Comparison of ENCODE assay signal across 28 mouse cellular contexts in the genomic region with DNA sequence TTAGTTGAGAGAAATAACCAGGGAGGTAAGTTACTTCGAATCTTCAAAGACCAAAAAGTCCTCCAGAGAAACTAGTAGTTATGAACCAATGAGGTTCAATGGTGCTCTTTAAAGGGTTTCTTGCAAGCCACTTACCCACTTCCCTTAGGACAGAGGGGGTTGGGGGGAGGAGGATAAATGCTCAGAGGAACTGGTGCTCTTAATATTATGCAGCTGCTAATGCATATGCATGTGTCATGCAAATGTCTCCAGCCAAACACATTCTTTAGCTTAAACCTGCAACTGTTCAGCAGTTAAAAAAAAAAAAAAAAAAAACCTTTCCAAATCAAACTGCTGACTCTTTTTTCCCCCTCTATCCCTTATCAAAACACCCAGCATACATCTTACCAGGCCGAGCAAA. TPM values are rescaled to one million over a fixed set of nuclear protein-coding genes. Genes with fewer than 3 reads are reported as not detected.
DNase-seq lines count a peak whose midpoint lies in the region; ATAC-seq and TF ChIP-seq lines count a peak whose summit lies in the region.
"Had no signal": no experiment of that assay in that cellular context is flagged by ENCODE, and none has a peak within 500 bp of the region (broad histone marks: within the 10 kb centered on the region; RNA-seq: fewer than 3 reads in every experiment).

No protein-coding gene starts in this region.

- DNase-seq in forebrain, postnatal 0 days = no peak
- peak; percentile 5 for DNase-seq in hindbrain, embryonic 11.5 days (ENCODE audit: low spot score)
- DNase-seq in hindbrain, postnatal 0 days (ENCODE audit: low spot score) = no peak
- DNase-seq in midbrain, embryonic 14.5 days = peak; percentile 42
- DNase-seq: adrenal gland, adult 8-10 months; adrenal gland, postnatal 14 days; adrenal gland, postnatal 36 days; B cell, adult 2 months; cerebellum, adult 11 months; cerebellum, adult 18-20 months; cerebellum, adult 8-10 months; cerebellum, adult 9-11 months; cerebellum, postnatal 14 days; cerebellum, postnatal 36 days; embryo, embryonic 11 days had no signal

- ATAC-seq in forebrain, embryonic 13.5 days = peak; percentile 61; the same call in 1 of the 2 replicates
- no peak for ATAC-seq in forebrain, postnatal 0 days
- 0 out of 2 replicates have a peak, but pooled peaks have one; percentile 35 for ATAC-seq in forebrain, embryonic 15.5 days (replicated peaks)
- no peak for ATAC-seq in forebrain, embryonic 12.5 days (ENCODE audit: low FRiP score)
- ATAC-seq in hindbrain, embryonic 11.5 days (ENCODE audit: low FRiP score) = no peak
- no peak for ATAC-seq in hindbrain, postnatal 0 days
- ATAC-seq in midbrain, embryonic 14.5 days (ENCODE audit: low FRiP score, low TSS enrichment) = no peak
- ATAC-seq in midbrain, embryonic 13.5 days = no peak
- ATAC-seq: activated CD4-positive, CD25-positive, alpha-beta regulatory T cell, adult 4 months; CD4-positive, CD25-positive, alpha-beta regulatory T cell, adult 4 months; Patski had no signal

- H3K9ac ChIP-seq in forebrain, embryonic 13.5 days = no peak overlapping the region
- H3K9ac ChIP-seq in forebrain, postnatal 0 days = no peak overlapping the region
- H3K9ac ChIP-seq in forebrain, embryonic 15.5 days (replicated peaks) = no peak overlapping the region
- H3K9ac ChIP-seq in forebrain, embryonic 12.5 days = no peak overlapping the region
- H3K9ac ChIP-seq in hindbrain, embryonic 11.5 days (ENCODE audit: low read depth, low read length) = no peak overlapping the region
- H3K9ac ChIP-seq in hindbrain, postnatal 0 days (replicated peaks; ENCODE audit: low read length) = no peak overlapping the region
- H3K9ac ChIP-seq in midbrain, embryonic 14.5 days (replicated peaks; ENCODE audit: low read length) = no peak overlapping the region
- no peak overlapping the region for H3K9ac ChIP-seq in midbrain, embryonic 13.5 days (replicated peaks)
- H3K9ac ChIP-seq: embryonic facial prominence, embryonic 13.5 days; embryonic facial prominence, embryonic 15.5 days had no signal

- no peak overlapping the region for H3K4me2 ChIP-seq in forebrain, embryonic 13.5 days
- no peak overlapping the region for H3K4me2 ChIP-seq in forebrain, postnatal 0 days (ENCODE audit: low read depth)
- H3K4me2 ChIP-seq in forebrain, embryonic 15.5 days (replicated peaks) = no peak overlapping the region
- H3K4me2 ChIP-seq in forebrain, embryonic 12.5 days = no peak overlapping the region
- H3K4me2 ChIP-seq in hindbrain, embryonic 11.5 days (replicated peaks; ENCODE audit: low read depth, low read length) = no peak overlapping the region
- no peak overlapping the region for H3K4me2 ChIP-seq in hindbrain, postnatal 0 days (ENCODE audit: low read depth, low read length)
- no peak overlapping the region for H3K4me2 ChIP-seq in midbrain, embryonic 14.5 days (ENCODE audit: low read length)
- no peak overlapping the region for H3K4me2 ChIP-seq in midbrain, embryonic 13.5 days (replicated peaks)
- H3K4me2 ChIP-seq: embryonic facial prominence, embryonic 13.5 days; embryonic facial prominence, embryonic 15.5 days had no signal

- whole genome bisulfite sequencing in forebrain, embryonic 13.5 days = 39% methylated on average over 2 of the region's 2 CpGs
- WGBS in forebrain, postnatal 0 days = 51% methylated on average over 2 of the region's 2 CpGs
- WGBS in forebrain, embryonic 15.5 days = 43% methylated on average over 2 of the region's 2 CpGs
- 45% methylated on average over 2 of the region's 2 CpGs for WGBS in forebrain, embryonic 12.5 days
- WGBS in hindbrain, embryonic 11.5 days = 61% methylated on average over 2 of the region's 2 CpGs
- WGBS in hindbrain, postnatal 0 days = 59% methylated on average over 2 of the region's 2 CpGs
- WGBS in midbrain, embryonic 14.5 days = 45% methylated on average over 2 of the region's 2 CpGs
- WGBS in midbrain, embryonic 13.5 days = 42% methylated on average over 2 of the region's 2 CpGs

- no peak overlapping the region for H3K4me3 ChIP-seq in forebrain, embryonic 13.5 days
- no peak overlapping the region for H3K4me3 ChIP-seq in forebrain, postnatal 0 days (ENCODE audit: low read depth, low read length)
- no peak overlapping the region for H3K4me3 ChIP-seq in forebrain, embryonic 15.5 days
- H3K4me3 ChIP-seq in forebrain, embryonic 12.5 days (replicated peaks) = no peak overlapping the region
- H3K4me3 ChIP-seq in hindbrain, embryonic 11.5 days (ENCODE audit: low read depth, low read length) = no peak overlapping the region
- no peak overlapping the region for H3K4me3 ChIP-seq in hindbrain, postnatal 0 days (ENCODE audit: low read length)
- H3K4me3 ChIP-seq in midbrain, embryonic 14.5 days (replicated peaks; ENCODE audit: low read depth, low read length) = no peak overlapping the region
- no peak overlapping the region for H3K4me3 ChIP-seq in midbrain, embryonic 13.5 days (replicated peaks)
- H3K4me3 ChIP-seq: embryonic facial prominence, embryonic 13.5 days; embryonic facial prominence, embryonic 15.5 days; erythroblast, embryonic 14.5 days had no signal

- H3K4me1 ChIP-seq in forebrain, embryonic 13.5 days = peaks cover 42% of the 10 kb centered on the region
- H3K4me1 ChIP-seq in forebrain, postnatal 0 days (ENCODE audit: insufficient read depth) = peaks cover 7% of the 10 kb centered on the region; the same call in 1 of the 2 replicates
- H3K4me1 ChIP-seq in forebrain, embryonic 15.5 days = peaks cover 44% of the 10 kb centered on the region
- peaks cover 39% of the 10 kb centered on the region for H3K4me1 ChIP-seq in forebrain, embryonic 12.5 days
- H3K4me1 ChIP-seq in hindbrain, embryonic 11.5 days (replicated peaks; ENCODE audit: control insufficient read depth, insufficient read depth, low read length) = peaks cover 9% of the 10 kb centered on the region
- H3K4me1 ChIP-seq in hindbrain, postnatal 0 days (ENCODE audit: insufficient read depth, low read length) = 0 out of 2 replicates have a peak, but pooled peaks cover 7% of the 10 kb centered on the region
- peaks cover 30% of the 10 kb centered on the region for H3K4me1 ChIP-seq in midbrain, embryonic 14.5 days (ENCODE audit: control insufficient read depth, insufficient read depth, low read length)
- peaks cover 49% of the 10 kb centered on the region for H3K4me1 ChIP-seq in midbrain, embryonic 13.5 days (replicated peaks)

- H3K27me3 ChIP-seq in forebrain, embryonic 13.5 days = peaks cover 61% of the 10 kb centered on the region
- peaks cover 36% of the 10 kb centered on the region for H3K27me3 ChIP-seq in forebrain, postnatal 0 days (ENCODE audit: insufficient read depth, low read length)
- H3K27me3 ChIP-seq in forebrain, embryonic 15.5 days = peaks cover 51% of the 10 kb centered on the region
- H3K27me3 ChIP-seq in forebrain, embryonic 12.5 days = peaks cover 59% of the 10 kb centered on the region
- H3K27me3 ChIP-seq in hindbrain, embryonic 11.5 days (ENCODE audit: control insufficient read depth, insufficient read depth, low read length) = peaks cover 38% of the 10 kb centered on the region
- H3K27me3 ChIP-seq in hindbrain, postnatal 0 days (ENCODE audit: insufficient read depth, low read length) = peaks cover 16% of the 10 kb centered on the region
- H3K27me3 ChIP-seq in midbrain, embryonic 14.5 days (ENCODE audit: control insufficient read depth, insufficient read depth, low read length) = peaks cover 20% of the 10 kb centered on the region
- H3K27me3 ChIP-seq in midbrain, embryonic 13.5 days = peaks cover 58% of the 10 kb centered on the region
- H3K27me3 ChIP-seq: CH12.LX, Patski had no signal

- TF ChIP-seq CTCF in forebrain, postnatal 0 days (IDR thresholded peaks at IDR 0.05; ENCODE audit: low read depth) = no peak
- TF ChIP-seq CTCF in hindbrain, postnatal 0 days (IDR thresholded peaks at IDR 0.05; ENCODE audit: low read depth) = no peak

- no peaks in the 10 kb centered on the region for H3K36me3 ChIP-seq in forebrain, embryonic 13.5 days (ENCODE audit: poor library complexity, severe bottlenecking)
- no peaks in the 10 kb centered on the region for H3K36me3 ChIP-seq in forebrain, postnatal 0 days (ENCODE audit: insufficient read depth)
- H3K36me3 ChIP-seq in forebrain, embryonic 15.5 days = no peaks in the 10 kb centered on the region
- H3K36me3 ChIP-seq in forebrain, embryonic 12.5 days (replicated peaks) = no peaks in the 10 kb centered on the region
- no peaks in the 10 kb centered on the region for H3K36me3 ChIP-seq in hindbrain, embryonic 11.5 days (ENCODE audit: control insufficient read depth, insufficient read depth, low read length)
- H3K36me3 ChIP-seq in hindbrain, postnatal 0 days (ENCODE audit: insufficient read depth, low read length) = no peaks in the 10 kb centered on the region
- no peaks in the 10 kb centered on the region for H3K36me3 ChIP-seq in midbrain, embryonic 14.5 days (ENCODE audit: control insufficient read depth, insufficient read depth, low read length)
- no peaks in the 10 kb centered on the region for H3K36me3 ChIP-seq in midbrain, embryonic 13.5 days
- H3K36me3 ChIP-seq: embryonic facial prominence, embryonic 13.5 days; embryonic facial prominence, embryonic 15.5 days; G1E had no signal

- H3K27ac ChIP-seq in forebrain, embryonic 13.5 days = no peak overlapping the region
- no peak overlapping the region for H3K27ac ChIP-seq in forebrain, postnatal 0 days (ENCODE audit: low read depth, low read length)
- H3K27ac ChIP-seq in forebrain, embryonic 15.5 days (replicated peaks) = no peak overlapping the region
- no peak overlapping the region for H3K27ac ChIP-seq in forebrain, embryonic 12.5 days
- H3K27ac ChIP-seq in hindbrain, embryonic 11.5 days (ENCODE audit: low read depth, low read length) = no peak overlapping the region
- H3K27ac ChIP-seq in hindbrain, postnatal 0 days = no peak overlapping the region
- no peak overlapping the region for H3K27ac ChIP-seq in midbrain, embryonic 14.5 days (replicated peaks; ENCODE audit: low read depth, low read length)
- H3K27ac ChIP-seq in midbrain, embryonic 13.5 days = no peak overlapping the region
- H3K27ac ChIP-seq: embryonic facial prominence, embryonic 13.5 days; embryonic facial prominence, embryonic 15.5 days had no signal

- peaks cover 4% of the 10 kb centered on the region for H3K9me3 ChIP-seq in forebrain, embryonic 13.5 days (replicated peaks)
- no peaks in the 10 kb centered on the region for H3K9me3 ChIP-seq in forebrain, postnatal 0 days (ENCODE audit: low read length)
- no peaks in the 10 kb centered on the region for H3K9me3 ChIP-seq in forebrain, embryonic 15.5 days
- H3K9me3 ChIP-seq in forebrain, embryonic 12.5 days = no peaks in the 10 kb centered on the region
- 0 out of 2 replicates have a peak, but pooled peaks cover 3% of the 10 kb centered on the region for H3K9me3 ChIP-seq in hindbrain, embryonic 11.5 days (ENCODE audit: control insufficient read depth, low read length)
- no peaks in the 10 kb centered on the region for H3K9me3 ChIP-seq in hindbrain, postnatal 0 days (ENCODE audit: low read length)
- no peaks in the 10 kb centered on the region for H3K9me3 ChIP-seq in midbrain, embryonic 14.5 days (ENCODE audit: control insufficient read depth, low read length)
- H3K9me3 ChIP-seq in midbrain, embryonic 13.5 days = no peaks in the 10 kb centered on the region
- H3K9me3 ChIP-seq: embryonic facial prominence, embryonic 13.5 days; embryonic facial prominence, embryonic 15.5 days had no signal

RNA-seq across cellular contexts. Expression of a gene that starts 5.6 kb away (rescaled TPM):
- 9.3 and 9.7 TPM in 2 replicates for polyA plus RNA-seq in forebrain, embryonic 13.5 days (2015; fragmentation: Nextera tagmentation; extraction: Ambion mirVana)
- 11.8 and 11.9 TPM in 2 replicates for total RNA-seq in forebrain, postnatal 0 days (2014; rRNA removed)
- 6.1 and 9.2 TPM in 2 replicates for polyA plus RNA-seq in forebrain, postnatal 0 days (2015; fragmentation: Nextera tagmentation; extraction: Ambion mirVana)
- 8.6 and 9.9 TPM in 2 replicates for polyA plus RNA-seq in forebrain, embryonic 15.5 days (2015; fragmentation: Nextera tagmentation; extraction: Ambion mirVana)
- 8.1 and 9.1 TPM in 2 replicates for polyA plus RNA-seq in forebrain, embryonic 12.5 days (2016; fragmentation: Nextera tagmentation; extraction: Ambion mirVana)
- polyA plus RNA-seq in hindbrain, embryonic 11.5 days (2014; fragmentation: Nextera tagmentation; extraction: Ambion mirVana) = 10.2 and 14.6 TPM in 2 replicates
- 41.6 and 51.6 TPM in 2 replicates for total RNA-seq in hindbrain, postnatal 0 days (2014; rRNA removed)
- 25.7 and 28.0 TPM in 2 replicates for polyA plus RNA-seq in hindbrain, postnatal 0 days (2015; fragmentation: Nextera tagmentation; extraction: Ambion mirVana)
- polyA plus RNA-seq in midbrain, embryonic 14.5 days (2014; fragmentation: Nextera tagmentation; extraction: Ambion mirVana) = 32.8 and 34.5 TPM in 2 replicates
- 16.5 and 16.9 TPM in 2 replicates for polyA plus RNA-seq in midbrain, embryonic 13.5 days (2015; fragmentation: Nextera tagmentation; extraction: Ambion mirVana)
- total RNA-seq: CH12.LX; common myeloid progenitor, adult 5-6 weeks had no signal
- polyA plus RNA-seq: activated CD4-positive, CD25-positive, alpha-beta regulatory T cell, adult 4 months; CD4-positive, CD25-positive, alpha-beta regulatory T cell, adult 4 months; erythroblast, embryonic 14.5 days; G1E had no signal

Comparison
In these comparisons a context has a peak if more than half of its experiments do, and no peak if none do; other contexts are left out.
1. ATAC-seq: peak in forebrain, embryonic 13.5 days (single experiment) and forebrain, embryonic 15.5 days (single experiment); none in forebrain, postnatal 0 days (single experiment), forebrain, embryonic 12.5 days (single experiment), hindbrain, embryonic 11.5 days (single experiment), hindbrain, postnatal 0 days (single experiment), midbrain, embryonic 14.5 days (single experiment) and midbrain, embryonic 13.5 days (single experiment).
2. DNase-seq: peak in hindbrain, embryonic 11.5 days (single experiment) and midbrain, embryonic 14.5 days (single experiment); none in forebrain, postnatal 0 days (single experiment) and hindbrain, postnatal 0 days (single experiment).